Mouse (Mus musculus): ENCODE data around the gene Pcna.
"Not testable (repeated sequence)": the region's sequence is repeated elsewhere in the genome, so short reads cannot be mapped to it uniquely, and the experiment has no call there.

Pcna gene

GRCm38 (mm10) chr2:132276249-132276648 lies 23.1 kb upstream of the Pcna start:
- no peak for DNase-seq (ENCODE audit: low spot score in 2 of 2)

GRCm38 (mm10) chr2:132275527-132275926 lies 22.4 kb upstream of the Pcna start:
- DNase-seq (ENCODE audit: low spot score in 2 of 2) = no peak

- DNase-seq (ENCODE audit: low spot score in 2 of 2) = no peak
These were observed 19.7 kb upstream of the Pcna start for GRCm38 (mm10) chr2:132272694-132273389.

GRCm38 (mm10) chr2:132270331-132270951 lies 17.3 kb upstream of the Pcna start:
- DNase-seq (ENCODE audit: low spot score in 2 of 2) = no peak

- DNase-seq (ENCODE audit: low spot score in 2 of 2) = no peak
These were observed 16.1 kb upstream of the Pcna start for GRCm38 (mm10) chr2:132269217-132269616.

GRCm38 (mm10) chr2:132266086-132266485 lies 13.0 kb upstream of the Pcna start:
- no peak for DNase-seq (ENCODE audit: low spot score in 2 of 2)

GRCm38 (mm10) chr2:132265196-132265595 lies 12.1 kb upstream of the Pcna start:
- no peak for DNase-seq (ENCODE audit: low spot score in 2 of 2)

GRCm38 (mm10) chr2:132264266-132264710 lies 11.2 kb upstream of the Pcna start:
- DNase-seq (ENCODE audit: low spot score in 2 of 2) = no peak

- no peak for DNase-seq (ENCODE audit: low spot score in 2 of 2)
These were observed 10.5 kb upstream of the Pcna start for GRCm38 (mm10) chr2:132263421-132264265.

- peak; percentile 99 for DNase-seq (ENCODE audit: low spot score in 2 of 2)
These were observed 9.8 kb upstream of the Pcna start, which contains the start of gene Cds2 for GRCm38 (mm10) chr2:132262879-132263398. Cds2 (plus strand) TSS chr2:132263148.

- DNase-seq (ENCODE audit: low spot score in 2 of 2) = no peak
These were observed 9.1 kb upstream of the Pcna start for GRCm38 (mm10) chr2:132262175-132262574.

GRCm38 (mm10) chr2:132260601-132261000 lies 7.5 kb upstream of the Pcna start:
- no peak for DNase-seq (ENCODE audit: low spot score in 2 of 2)

GRCm38 (mm10) chr2:132257350-132258068 lies 4.4 kb upstream of the Pcna start:
- DNase-seq (ENCODE audit: low spot score in 2 of 2) = no peak

GRCm38 (mm10) chr2:132253603-132254002 lies 489 bp upstream of the Pcna start:
- DNase-seq (ENCODE audit: low spot score in 2 of 2) = no peak

GRCm38 (mm10) chr2:132251911-132252310 lies 1.2 kb downstream of the Pcna start:
- no peak for DNase-seq (ENCODE audit: low spot score in 2 of 2)

GRCm38 (mm10) chr2:132247539-132248313 lies 5.4 kb downstream of the Pcna start, which contains the start of gene Tmem230:
Tmem230 (minus strand) TSS chr2:132247807.
- DNase-seq (ENCODE audit: low spot score in 2 of 2) = peak; percentile 89 to 95

- DNase-seq (ENCODE audit: low spot score in 2 of 2) = no peak
These were observed 9.7 kb downstream of the Pcna start for GRCm38 (mm10) chr2:132243370-132243769.

GRCm38 (mm10) chr2:132240457-132240856 lies 12.7 kb downstream of the Pcna start:
- peak in 1 of 2 experiments; percentile 62 for DNase-seq (ENCODE audit: low spot score in 2 of 2)

- DNase-seq (ENCODE audit: low spot score in 2 of 2) = not testable (repeated sequence)
These were observed 13.7 kb downstream of the Pcna start for GRCm38 (mm10) chr2:132239434-132239833.

- DNase-seq (ENCODE audit: low spot score in 2 of 2) = no peak
These were observed 17.1 kb downstream of the Pcna start for GRCm38 (mm10) chr2:132235975-132236374.

- DNase-seq (ENCODE audit: low spot score in 2 of 2) = no peak
These were observed 17.8 kb downstream of the Pcna start for GRCm38 (mm10) chr2:132235291-132235690.

All from urinary bladder, postnatal 4 days (tissue).